Mouse (Mus musculus) limb, embryonic 12.5 days (tissue): ENCODE data around the gene Itfg1. TPM values are rescaled to one million over a fixed set of nuclear protein-coding genes. Genes with fewer than 3 reads are reported as not detected.
A peak's percentile ranks its signal among the peaks of the same experiment; 100 is the strongest.

ENCODE experiments used
- ATAC-seq: fragments of 200-750 bp; cut with Nextera tagmentation; 2 replicates; pipeline ENCODE4 v1.8.0; 2017; ENCODE audit warnings: low read depth, moderate TSS enrichment; ENCODE audit not compliant: insufficient number of reproducible peaks, insufficient read depth, low FRiP score, low TSS enrichment
- H3K27ac ChIP-seq: fragments of 300-500 bp; sonication (generic); 2 replicates; pipeline ENCODE4 v1.5.1; 2016; ENCODE audit warnings: mild to moderate bottlenecking, moderate library complexity
- H3K27me3 ChIP-seq: fragments of 300-500 bp; sonication (generic); 2 replicates; pipeline ENCODE4 v1.6.1; 2016; ENCODE audit warnings: mild to moderate bottlenecking, moderate library complexity
- H3K36me3 ChIP-seq: fragments of 300-500 bp; sonication (generic); 2 replicates; pipeline ENCODE4 v1.6.1; 2016; ENCODE audit warnings: mild to moderate bottlenecking, moderate library complexity
- H3K4me1 ChIP-seq: fragments of 300-500 bp; sonication (generic); replicated peaks from 2 replicates; pipeline ENCODE4 v1.6.1; 2016
- H3K4me2 ChIP-seq: fragments of 300-500 bp; sonication (generic); 2 replicates; pipeline ENCODE4 v1.6.1; 2016; ENCODE audit warnings: mild to moderate bottlenecking, moderate library complexity
- H3K4me3 ChIP-seq: fragments of 300-500 bp; sonication (generic); replicated peaks from 2 replicates; pipeline ENCODE4 v1.5.1; 2016; ENCODE audit warnings: mild to moderate bottlenecking
- H3K9ac ChIP-seq: fragments of 300-500 bp; sonication (generic); replicated peaks from 2 replicates; pipeline ENCODE4 v1.6.1; 2016; ENCODE audit warnings: mild to moderate bottlenecking, moderate library complexity
- H3K9me3 ChIP-seq: fragments of 300-500 bp; sonication (generic); 2 replicates; pipeline ENCODE4 v1.6.1; 2016; ENCODE audit warnings: mild to moderate bottlenecking, moderate library complexity
- WGBS: fragments of 180-500 bp; shearing (Covaris S2); methylation state at CpG from one replicate; pipeline ENCODE4 v1.1.7; 2016; 5-methylcytosine and 5-hydroxymethylcytosine counted together
- microRNA-seq: library from miRNA; unstranded; fragments of <30 nt; microRNA quantifications from one replicate; pipeline ENCODE4, GENCODE M21; 2017
- polyA plus RNA-seq: library from polyadenylated mRNA; unstranded; fragments of >200 nt; fragmentation: Nextera tagmentation; extraction: Ambion mirVana; gene quantifications from 2 replicates; pipeline ENCODE4 v1.2.1, GENCODE M21; 2016

Itfg1 gene
- polyA plus RNA-seq, 1 experiment from 2014 or later, result 66.6 TPM

DNA sequence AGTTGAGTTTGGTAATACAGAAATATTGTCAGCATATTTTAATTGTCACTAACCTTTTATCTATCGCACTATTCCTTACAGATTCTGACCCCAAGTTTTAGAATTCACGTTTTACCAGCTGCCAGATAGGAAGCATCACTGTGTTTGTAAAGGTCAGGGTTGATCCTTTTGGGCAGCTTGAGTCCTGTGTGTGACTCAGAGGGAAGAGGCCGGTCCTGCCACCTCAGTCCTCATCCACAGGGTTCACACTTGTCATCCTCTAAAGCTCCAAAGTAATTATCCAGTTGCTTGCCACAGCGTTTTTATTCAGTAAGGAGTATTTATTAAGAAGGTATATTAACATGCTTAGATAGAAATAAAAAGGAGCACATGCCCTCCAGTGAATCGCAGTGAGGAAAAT, 123.5 kb downstream of the Itfg1 start:
- H3K4me2 ChIP-seq, result no peak overlapping the region
- no peaks in the 10 kb centered on the region for H3K4me1 ChIP-seq

DNA sequence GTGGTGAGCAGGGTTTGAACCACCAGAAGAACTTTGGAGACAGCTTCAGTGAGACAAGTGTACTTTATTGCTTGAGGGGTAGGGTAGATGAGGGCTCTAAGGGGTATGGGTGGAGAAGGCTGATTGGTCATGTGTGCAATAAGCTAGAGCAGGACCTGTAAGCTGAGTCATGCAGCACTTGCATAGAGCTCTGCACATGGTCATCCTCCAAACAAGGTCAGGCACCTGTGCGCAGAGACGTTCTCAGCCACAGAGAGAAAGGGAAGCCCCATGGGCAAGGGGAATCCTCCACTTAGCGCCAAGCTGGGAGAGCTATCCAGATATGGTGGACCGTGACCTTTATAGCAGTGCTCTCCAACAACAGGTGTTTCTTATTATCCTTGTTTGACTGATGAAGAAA, 124.0 kb downstream of the Itfg1 start:
- 84% methylated on average over 4 of the region's 4 CpGs for WGBS
- ATAC-seq, result no peak
- H3K9ac ChIP-seq, result no peak overlapping the region

More for the DNA sequence above, 123.5 kb downstream of the Itfg1 start:
- ATAC-seq, result no peak
- H3K27me3 ChIP-seq, result no peaks in the 10 kb centered on the region
- H3K9me3 ChIP-seq, result no peaks in the 10 kb centered on the region
- no peak overlapping the region for H3K4me3 ChIP-seq
- H3K36me3 ChIP-seq, result peaks cover 23% of the 10 kb centered on the region
- 79% methylated on average over 5 of the region's 5 CpGs for WGBS
- H3K27ac ChIP-seq, result no peak overlapping the region
- H3K9ac ChIP-seq, result no peak overlapping the region

DNA sequence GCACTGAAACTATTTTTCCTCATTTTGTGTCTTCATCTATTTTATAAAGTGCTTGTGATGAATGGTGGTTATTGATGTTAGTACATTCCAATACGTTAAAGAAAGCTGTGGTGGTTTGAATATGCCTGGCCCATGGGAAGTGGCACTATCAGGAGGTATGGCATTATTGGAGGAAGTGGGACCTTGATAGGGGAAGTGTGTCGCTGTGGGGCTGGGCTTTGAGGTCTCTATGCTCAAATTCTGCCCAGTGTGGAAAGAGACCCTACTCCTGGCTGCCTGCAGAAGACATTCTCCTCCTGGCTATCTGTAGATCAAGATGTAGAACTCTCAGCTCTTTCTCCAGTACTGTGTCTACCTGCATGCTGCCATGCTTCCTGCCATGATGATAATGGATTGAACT, 133.7 kb downstream of the Itfg1 start:
- H3K27ac ChIP-seq, result no peak overlapping the region
- H3K4me1 ChIP-seq, result no peaks in the 10 kb centered on the region
- H3K9ac ChIP-seq, result no peak overlapping the region
- no peak overlapping the region for H3K4me2 ChIP-seq
- no peak overlapping the region for H3K4me3 ChIP-seq
- H3K27me3 ChIP-seq, result peaks cover 10% of the 10 kb centered on the region; the same call in 1 of the 2 replicates
- WGBS, result 84% methylated on average over 2 of the region's 2 CpGs
- no peaks in the 10 kb centered on the region for H3K9me3 ChIP-seq
- ATAC-seq, result no peak
- no peaks in the 10 kb centered on the region for H3K36me3 ChIP-seq

More for the DNA sequence above, 124.0 kb downstream of the Itfg1 start:
- Histone ChIP-seq H3K27me3 (no peaks in the 10 kb centered on the region), H3K4me2 (no peak overlapping the region), H3K27ac (no peak overlapping the region), H3K36me3 (peaks cover 19% of the 10 kb centered on the region), H3K4me1 (no peaks in the 10 kb centered on the region), H3K4me3 (no peak overlapping the region), H3K9me3 (no peaks in the 10 kb centered on the region)

DNA sequence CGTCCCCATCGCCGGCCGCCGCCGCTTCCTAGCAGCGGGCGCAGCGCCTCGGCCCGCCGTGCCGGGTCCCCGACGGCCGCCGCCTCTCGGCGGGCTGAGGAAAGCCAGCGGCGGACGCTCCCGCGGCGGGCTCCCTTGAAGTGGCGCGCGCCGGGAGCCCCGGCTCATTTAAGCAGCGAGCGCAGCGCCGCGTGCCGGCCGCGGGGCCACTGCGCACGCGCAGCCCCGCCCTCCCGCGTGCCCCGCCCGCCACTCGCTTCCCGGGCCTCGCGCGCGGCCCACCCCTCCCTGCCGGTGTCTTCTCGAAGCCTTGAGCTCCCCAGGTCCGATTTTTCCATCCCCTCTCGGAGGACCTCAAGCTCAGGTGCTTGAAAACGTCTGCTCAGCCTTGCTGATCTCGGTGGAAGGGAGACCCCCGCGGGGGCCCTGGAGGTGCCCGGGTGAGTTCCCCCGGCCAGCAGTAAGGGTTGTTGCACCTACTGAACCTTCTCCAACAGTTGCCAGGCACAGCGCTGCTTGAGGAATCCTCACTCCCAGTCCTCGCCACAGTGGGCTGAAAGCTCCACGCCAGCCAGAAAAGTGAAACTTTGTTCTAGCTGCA, 139.9 kb downstream of the Itfg1 start, which contains the start of gene Neto2:
Gene Neto2, minus strand, starts transcription at position 174 of the 601 bp plus-strand sequence.
- no peaks in the 10 kb centered on the region for H3K9me3 ChIP-seq
- H3K4me2 ChIP-seq, result peak within 1 kb of the TSS; percentile 71
- WGBS, result 7% methylated on average over 50 of the region's 65 CpGs
- no peaks in the 10 kb centered on the region for H3K4me1 ChIP-seq
- H3K27ac ChIP-seq, result peak within 1 kb of the TSS; percentile 92
- H3K27me3 ChIP-seq, result peaks cover 16% of the 10 kb centered on the region; the same call in 1 of the 2 replicates
- H3K36me3 ChIP-seq, result no peaks in the 10 kb centered on the region
- peak within 1 kb of the TSS; percentile 85 for H3K9ac ChIP-seq
- H3K4me3 ChIP-seq, result peak within 1 kb of the TSS; percentile 72
- ATAC-seq, result peak; percentile 84

DNA sequence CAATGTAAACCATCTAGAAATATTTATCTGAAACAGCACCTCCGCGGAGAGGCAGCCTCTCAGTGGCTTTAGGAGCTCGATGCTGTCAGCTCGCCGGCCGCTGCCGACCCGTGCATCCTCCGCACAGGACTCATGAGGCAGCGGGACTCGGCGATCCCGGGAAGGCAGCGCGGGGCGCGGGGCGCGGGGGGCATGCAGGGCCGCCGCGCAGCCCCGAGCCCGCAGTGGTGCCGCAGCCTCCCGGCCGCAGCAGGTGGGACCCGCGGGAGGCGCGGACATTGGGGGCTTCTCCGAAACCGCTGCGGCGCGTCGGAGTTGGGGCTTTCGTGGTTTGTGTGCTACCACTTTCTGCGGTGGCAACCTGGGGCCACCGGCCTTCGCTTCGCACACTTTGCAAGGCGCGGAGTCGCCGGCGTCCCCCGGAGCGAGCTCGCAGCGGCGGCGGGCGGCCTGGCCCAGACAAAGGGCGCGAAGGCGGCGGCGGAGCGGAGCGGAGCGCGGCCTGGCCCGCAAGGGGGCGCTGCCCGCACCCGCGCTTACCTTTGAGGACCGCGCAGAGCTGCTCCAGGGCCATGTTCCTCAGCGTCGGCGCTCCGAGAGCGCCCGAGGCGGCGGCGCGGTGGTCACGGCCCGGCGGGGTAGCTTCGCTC, 140.5 kb downstream of the Itfg1 start:
- Histone ChIP-seq H3K4me2 (peak overlapping the region; percentile 71), H3K4me3 (peak overlapping the region; percentile 72), H3K27ac (peak overlapping the region; percentile 92), H3K36me3 (no peaks in the 10 kb centered on the region), H3K27me3 (peaks cover 16% of the 10 kb centered on the region; the same call in 1 of the 2 replicates), H3K4me1 (no peaks in the 10 kb centered on the region), H3K9ac (peak overlapping the region; percentile 85), H3K9me3 (no peaks in the 10 kb centered on the region)
- under 1% methylated on average over 66 of the region's 84 CpGs for WGBS
- peak; percentile 94 for ATAC-seq

DNA sequence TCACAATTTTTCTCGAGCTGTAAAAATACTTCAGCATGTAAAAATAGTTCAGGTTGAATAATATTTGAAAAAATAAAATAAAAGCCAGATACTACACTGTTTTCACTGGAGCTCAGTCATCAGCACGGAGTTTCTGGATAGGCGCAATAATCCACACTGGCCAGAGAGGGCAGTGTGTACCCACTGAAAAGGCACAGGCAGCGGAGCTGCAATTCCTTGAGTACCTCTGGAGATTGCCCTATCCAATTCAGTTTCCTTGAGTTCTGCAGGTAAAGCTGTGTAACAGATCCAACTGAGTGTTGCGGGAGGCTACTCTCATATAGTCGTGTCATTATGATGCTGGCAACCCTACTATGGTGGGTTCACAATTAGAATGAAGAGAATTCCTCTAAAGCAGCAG, 141.7 kb downstream of the Itfg1 start:
- Histone ChIP-seq H3K4me2 (peak overlapping the region; percentile 45), H3K9me3 (no peaks in the 10 kb centered on the region), H3K27me3 (peaks cover 16% of the 10 kb centered on the region; the same call in 1 of the 2 replicates), H3K4me1 (no peaks in the 10 kb centered on the region), H3K27ac (no peak overlapping the region), H3K9ac (no peak overlapping the region), H3K36me3 (no peaks in the 10 kb centered on the region), H3K4me3 (no peak overlapping the region)
- no peak for ATAC-seq
- WGBS, result 0% methylated on average over 6 of the region's 6 CpGs

Small RNA genes lying within 50 kb of the gene (microRNA-seq; reads per million reads assigned to microRNA genes)
- 3.7 reads per million, percentile 12 among the genes with 10 or more reads in this experiment for gene Mir8109

Other genes starting within 250 kb of the Itfg1 start
- 14.0 and 16.1 TPM in 2 replicates for gene Neto2, start 140.0 kb downstream of the Itfg1 start, polyA plus RNA-seq
- gene Phkb, start within 50 bp of the Itfg1 start, polyA plus RNA-seq, result 50.2 and 51.5 TPM in 2 replicates